Mouse (Mus musculus) small intestine, adult 2 months (tissue): ENCODE data around the gene Fam49a. TPM values are rescaled to one million over a fixed set of nuclear protein-coding genes. Genes with fewer than 3 reads are reported as not detected.
A peak's percentile ranks its signal among the peaks of the same experiment; 100 is the strongest.

Experiments used
- H3K27ac ChIP-seq: fragments of 200-500 bp; 2 replicates; pipeline ENCODE4 v1.5.1; 2012; ENCODE audit warnings: low read depth, low read length, control low read depth, inconsistent platforms; ENCODE audit not compliant: insufficient read depth
- H3K27me3 ChIP-seq: fragments of 200-500 bp; 2 replicates; pipeline ENCODE4 v1.6.1; 2012; ENCODE audit warnings: mild to moderate bottlenecking, moderate library complexity, low read length, inconsistent platforms; ENCODE audit not compliant: control insufficient read depth, insufficient read depth
- H3K36me3 ChIP-seq: fragments of 200-500 bp; 2 replicates; pipeline ENCODE4 v1.6.1; 2012; ENCODE audit warnings: mild to moderate bottlenecking, low read length, control low read depth, inconsistent platforms; ENCODE audit not compliant: control insufficient read depth, insufficient read depth
- H3K4me1 ChIP-seq: fragments of 200-500 bp; 2 replicates; pipeline ENCODE4 v1.6.1; 2012; ENCODE audit warnings: low read length, inconsistent platforms, mixed read lengths; ENCODE audit not compliant: control insufficient read depth, insufficient read depth, insufficient read length
- H3K4me3 ChIP-seq: fragments of 200-500 bp; 2 replicates; pipeline ENCODE4 v1.5.1; 2012; ENCODE audit warnings: low read depth, mild to moderate bottlenecking, control low read depth, inconsistent platforms, low read length, moderate library complexity
- CTCF ChIP-seq: fragments of 200-500 bp; IDR thresholded peaks from 2 replicates; pipeline ENCODE4 v1.5.1; 2012; ENCODE audit warnings: low read depth, mild to moderate bottlenecking, control low read depth, inconsistent platforms, low read length, moderate library complexity, mixed read lengths; ENCODE audit not compliant: insufficient replicate concordance, insufficient read length; ENCODE audit errors: extremely low read depth
- POLR2A ChIP-seq: fragments of 200-500 bp; IDR thresholded peaks from 2 replicates; pipeline ENCODE4 v1.6.1; 2012; ENCODE audit warnings: low read depth, mild to moderate bottlenecking, control low read depth, inconsistent platforms, low read length, moderate library complexity
- WGBS: fragments of 180-500 bp; shearing (Covaris S2); methylation state at CpG from one replicate; pipeline ENCODE4 v1.1.7; 2018; 5-methylcytosine and 5-hydroxymethylcytosine counted together
- polyA plus RNA-seq: library from polyadenylated mRNA; depleted of rRNA; stranded (reverse); fragments of >200 nt; gene quantifications from 2 replicates; pipeline ENCODE4 v1.2.3, GENCODE M21; 2012

Gene Fam49a
- polyA plus RNA-seq, 1 experiment = 0.34 TPM

DNA sequence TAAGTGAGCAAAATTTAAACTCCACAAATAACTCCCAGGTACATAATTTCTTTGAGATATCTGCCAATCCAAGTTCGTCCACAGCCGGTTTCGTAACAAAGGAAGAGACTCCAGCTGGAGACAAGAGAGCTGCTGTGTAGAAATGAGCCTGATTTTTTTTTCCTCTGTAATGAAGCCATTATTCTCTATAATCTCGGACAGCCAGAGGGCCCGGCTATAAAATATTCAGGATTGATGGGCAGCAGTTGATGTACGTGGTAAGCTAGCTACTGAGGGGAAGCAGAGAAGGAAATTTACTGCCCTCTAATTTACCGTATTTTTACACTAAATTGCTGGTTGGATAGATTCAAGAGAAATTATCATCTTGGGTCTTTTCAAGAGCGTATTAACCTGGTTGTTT is 102.3 kb downstream of the Fam49a start:
- no peak overlapping the region for H3K4me3 ChIP-seq
- H3K27me3 ChIP-seq = no peaks in the 10 kb centered on the region
- H3K4me1 ChIP-seq = no peaks in the 10 kb centered on the region
- peaks cover 5% of the 10 kb centered on the region for H3K36me3 ChIP-seq
- no peak overlapping the region for H3K27ac ChIP-seq
- no peak for TF ChIP-seq POLR2A
- no peak for TF ChIP-seq CTCF
- WGBS = 89% methylated on average over 8 of the region's 8 CpGs

- no peak overlapping the region for H3K4me3 ChIP-seq
- peaks cover 3% of the 10 kb centered on the region; the same call in 1 of the 2 replicates for H3K36me3 ChIP-seq
- no peaks in the 10 kb centered on the region for H3K4me1 ChIP-seq
- H3K27ac ChIP-seq = no peak overlapping the region
- TF ChIP-seq CTCF (no peak), POLR2A (no peak)
- 84% methylated on average over 5 of the region's 5 CpGs for WGBS
- H3K27me3 ChIP-seq = no peaks in the 10 kb centered on the region
These were observed 105.5 kb downstream of the Fam49a start for GRCm38 (mm10) chr12:12367423-12367822.

DNA sequence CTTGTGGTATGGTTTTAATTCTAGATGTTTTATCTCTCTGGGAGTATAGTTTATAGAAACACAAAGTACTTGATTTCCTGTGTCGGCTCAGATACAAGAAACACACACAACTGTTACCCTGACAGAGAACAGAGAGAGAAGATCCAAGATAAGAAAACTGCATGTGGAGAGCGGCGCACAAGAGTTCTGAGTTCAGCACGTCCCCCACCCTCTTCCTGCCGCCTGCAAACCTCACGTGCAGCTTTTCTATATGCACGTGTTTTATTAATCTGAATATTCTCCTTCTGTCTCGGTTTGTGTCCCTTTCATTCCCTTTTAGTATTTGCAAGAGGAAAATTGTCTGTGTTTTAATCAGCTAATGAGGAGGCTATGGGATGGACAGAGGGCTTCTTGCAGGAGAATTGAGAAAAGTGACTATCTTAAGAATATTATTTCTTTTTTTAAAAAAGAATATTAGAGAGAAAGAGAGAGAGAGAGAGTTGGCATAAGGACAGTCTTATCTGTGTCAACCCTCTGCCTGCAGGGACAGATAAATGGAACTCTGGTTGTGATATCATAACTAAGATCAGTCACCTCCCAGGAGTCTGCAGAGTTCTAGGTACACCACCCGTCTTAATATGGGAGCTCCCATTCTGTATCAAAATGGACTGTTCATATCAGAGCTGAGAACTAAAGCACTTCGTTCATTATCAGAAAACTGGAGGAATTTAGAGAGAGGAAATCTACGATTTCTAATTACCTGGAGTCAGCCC is 111.3 kb downstream of the Fam49a start:
- Histone ChIP-seq H3K27me3 (no peaks in the 10 kb centered on the region), H3K4me1 (no peaks in the 10 kb centered on the region), H3K27ac (no peak overlapping the region), H3K4me3 (no peak overlapping the region), H3K36me3 (no peaks in the 10 kb centered on the region)
- TF ChIP-seq POLR2A (no peak), CTCF (no peak)
- WGBS = 82% methylated on average over 11 of the region's 11 CpGs

- 63% methylated on average over 2 of the region's 2 CpGs for WGBS
- no peak overlapping the region for H3K27ac ChIP-seq
- no peaks in the 10 kb centered on the region for H3K36me3 ChIP-seq
- no peaks in the 10 kb centered on the region for H3K4me1 ChIP-seq
- TF ChIP-seq CTCF = no peak
- no peak for TF ChIP-seq POLR2A
- H3K4me3 ChIP-seq = no peak overlapping the region
- no peaks in the 10 kb centered on the region for H3K27me3 ChIP-seq
These were observed 117.1 kb downstream of the Fam49a start for GRCm38 (mm10) chr12:12379056-12379455.

DNA sequence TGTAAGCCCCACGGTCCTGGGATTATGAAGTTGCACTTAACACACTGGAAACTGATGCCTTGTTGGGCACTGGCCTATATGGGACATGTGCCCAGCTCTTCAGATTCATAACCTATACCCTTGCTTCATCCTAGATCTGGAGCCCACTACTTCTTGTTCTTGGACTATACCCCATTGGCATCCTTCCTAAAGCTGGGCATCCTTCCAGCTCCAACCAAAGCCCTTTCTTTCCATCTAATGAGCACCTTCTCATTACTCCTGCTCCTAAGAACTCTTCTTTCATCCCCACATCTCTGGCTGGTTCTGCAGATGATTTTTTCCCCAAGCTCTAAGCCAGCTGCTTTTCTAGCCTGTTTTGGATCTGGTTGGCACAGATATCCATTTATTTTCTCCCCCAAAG is 127.3 kb downstream of the Fam49a start:
- TF ChIP-seq POLR2A = no peak
- no peak for TF ChIP-seq CTCF
- Histone ChIP-seq H3K27me3 (no peaks in the 10 kb centered on the region), H3K27ac (no peak overlapping the region), H3K4me3 (no peak overlapping the region), H3K36me3 (no peaks in the 10 kb centered on the region), H3K4me1 (no peaks in the 10 kb centered on the region)
- 84% methylated on average over 1 of the region's 1 CpGs for WGBS

GRCm38 (mm10) chr12:12396224-12396623 is 134.3 kb downstream of the Fam49a start:
- no peaks in the 10 kb centered on the region for H3K27me3 ChIP-seq
- no peak for TF ChIP-seq CTCF
- no peak for TF ChIP-seq POLR2A
- H3K36me3 ChIP-seq = no peaks in the 10 kb centered on the region
- no peak overlapping the region for H3K4me3 ChIP-seq
- H3K27ac ChIP-seq = no peak overlapping the region
- 17% methylated on average over 6 of the region's 6 CpGs for WGBS
- H3K4me1 ChIP-seq = no peaks in the 10 kb centered on the region

DNA sequence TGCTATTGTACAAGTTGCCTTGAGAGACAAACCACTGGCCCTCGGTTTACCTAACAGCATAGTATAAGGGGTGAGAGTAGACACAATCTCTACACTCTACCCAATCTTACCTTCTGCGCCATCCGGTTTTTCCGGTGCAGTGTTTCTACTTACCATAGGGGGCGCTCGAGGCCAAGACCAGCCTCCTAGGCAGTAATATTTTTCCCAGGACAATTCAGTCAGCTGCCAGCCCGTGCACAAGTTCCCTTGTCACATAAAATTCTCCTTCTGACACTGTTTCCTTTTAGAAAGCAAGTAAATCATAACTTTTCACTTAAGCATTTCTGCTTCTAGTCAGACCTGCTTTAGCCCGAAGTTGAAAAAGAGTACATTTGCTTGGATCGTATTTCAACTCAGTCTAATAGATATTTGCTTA is 139.1 kb downstream of the Fam49a start:
- Histone ChIP-seq H3K27me3 (no peaks in the 10 kb centered on the region), H3K4me1 (no peaks in the 10 kb centered on the region), H3K4me3 (no peak overlapping the region), H3K27ac (no peak overlapping the region), H3K36me3 (no peaks in the 10 kb centered on the region)
- TF ChIP-seq POLR2A (no peak), CTCF (peak; percentile 48; the same call in 1 of the 2 replicates)
- 27% methylated on average over 9 of the region's 9 CpGs for WGBS

- no peaks in the 10 kb centered on the region for H3K36me3 ChIP-seq
- H3K27me3 ChIP-seq = no peaks in the 10 kb centered on the region
- H3K27ac ChIP-seq = no peak overlapping the region
- WGBS = 53% methylated on average over 15 of the region's 15 CpGs
- H3K4me3 ChIP-seq = no peak overlapping the region
- TF ChIP-seq POLR2A (no peak), CTCF (no peak)
- H3K4me1 ChIP-seq = no peaks in the 10 kb centered on the region
These were observed 139.6 kb downstream of the Fam49a start for GRCm38 (mm10) chr12:12401504-12401903.
